Mouse (Mus musculus): ENCODE measurements around the gene Ntmt1.

The Ntmt1 gene

DNA sequence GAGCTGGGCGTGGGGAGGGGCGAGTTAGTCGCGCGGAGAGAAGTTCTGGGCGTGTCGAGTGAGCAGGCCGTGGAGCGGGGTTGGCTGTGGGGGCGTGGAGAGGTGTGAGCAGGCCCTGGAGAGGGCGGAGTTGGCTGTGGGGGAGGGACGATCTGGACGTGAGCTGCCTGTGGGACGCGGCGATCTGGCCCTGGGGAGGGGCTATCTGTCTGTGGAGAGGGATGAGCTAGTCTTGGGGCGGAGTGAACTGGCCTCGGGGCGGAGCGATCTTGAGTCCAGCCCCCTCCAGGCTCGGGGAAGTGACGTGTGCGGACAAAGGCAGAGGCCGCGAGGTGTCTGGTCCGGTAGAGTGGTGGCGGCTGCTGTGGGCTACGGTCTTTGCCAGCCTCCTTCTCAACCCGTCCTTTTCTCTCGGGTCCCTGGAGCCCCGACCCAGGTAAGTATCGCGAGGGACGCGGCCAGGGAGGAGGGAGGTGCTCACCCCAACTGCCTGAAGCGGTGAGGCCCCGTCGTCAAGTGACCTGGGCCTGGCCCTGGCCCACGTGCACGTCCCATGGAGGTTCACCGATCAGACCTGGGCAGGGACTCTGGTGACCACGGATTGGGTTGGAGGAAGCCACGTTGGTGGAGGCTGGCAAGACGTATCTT lies at the start of gene Ntmt1:
Gene Ntmt1 (plus strand): TSS at position 179 of the 648 bp plus-strand sequence.
- peak; percentile 96 to 98 for DNase-seq

DNA sequence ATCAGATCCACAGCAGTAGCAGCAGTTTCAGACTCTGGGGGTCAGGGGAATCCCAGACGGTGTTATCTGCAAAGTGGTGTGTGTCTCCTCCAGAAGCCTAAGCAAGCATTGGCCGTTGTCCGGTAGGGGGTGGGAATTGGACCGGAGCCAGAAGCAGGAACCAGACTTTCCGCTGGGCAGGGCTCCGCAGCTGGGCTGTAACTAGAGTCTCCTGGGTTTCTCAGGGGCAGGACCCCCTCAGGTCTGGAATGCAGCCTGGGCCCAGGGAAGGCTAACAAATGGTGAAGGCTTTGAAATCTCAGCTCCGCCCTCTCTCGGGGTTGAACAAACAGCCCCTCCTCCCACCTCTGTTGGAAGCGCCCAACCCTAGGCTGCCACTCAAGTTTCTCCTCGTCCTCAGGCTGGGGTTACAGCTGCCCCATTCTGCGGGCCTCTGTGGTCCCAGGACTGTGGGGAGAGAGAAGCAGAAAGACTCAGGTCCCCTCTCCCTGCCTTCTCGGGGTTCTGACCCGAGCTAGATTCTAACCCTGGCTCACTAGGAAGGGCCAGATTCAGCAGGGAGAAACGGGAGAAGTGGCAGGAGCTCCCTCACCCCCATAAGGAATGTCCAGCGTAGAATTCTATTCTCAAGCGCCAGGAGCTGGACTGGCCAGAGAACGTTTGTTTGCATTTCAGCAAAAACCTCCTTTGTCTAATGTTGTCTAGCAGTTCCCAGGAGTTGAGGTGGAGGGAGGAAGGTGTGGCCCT lies 49.1 kb upstream of the Ntmt1 start:
- peak; percentile 53 to 79 for DNase-seq

DNA sequence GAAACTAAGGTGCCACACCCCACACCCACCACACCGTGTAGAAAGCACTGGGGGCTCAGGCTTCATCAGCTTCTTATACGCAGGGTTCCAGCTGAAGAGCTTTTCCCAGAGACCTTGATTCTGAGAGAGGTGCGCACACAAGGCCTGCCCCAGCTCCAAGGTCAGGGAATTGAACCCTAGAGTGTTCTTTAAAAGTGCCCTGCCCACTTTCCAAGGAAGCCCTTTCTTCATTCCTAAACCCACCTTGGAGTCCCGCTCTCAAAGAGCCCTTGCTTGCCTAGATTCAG lies 48.6 kb upstream of the Ntmt1 start:
- DNase-seq = no peak

GRCm38 (mm10) chr2:30759442-30759841 lies 48.2 kb upstream of the Ntmt1 start:
- DNase-seq = no peak

GRCm38 (mm10) chr2:30759858-30760547 lies 47.6 kb upstream of the Ntmt1 start:
- no peak for DNase-seq

GRCm38 (mm10) chr2:30760706-30761105 lies 46.9 kb upstream of the Ntmt1 start:
- DNase-seq = no peak

GRCm38 (mm10) chr2:30766446-30766845 lies 41.2 kb upstream of the Ntmt1 start:
- DNase-seq = no peak

- peak in 1 of 2 experiments; percentile 46 for DNase-seq
These were observed 39.9 kb upstream of the Ntmt1 start for GRCm38 (mm10) chr2:30767626-30768240.

DNA sequence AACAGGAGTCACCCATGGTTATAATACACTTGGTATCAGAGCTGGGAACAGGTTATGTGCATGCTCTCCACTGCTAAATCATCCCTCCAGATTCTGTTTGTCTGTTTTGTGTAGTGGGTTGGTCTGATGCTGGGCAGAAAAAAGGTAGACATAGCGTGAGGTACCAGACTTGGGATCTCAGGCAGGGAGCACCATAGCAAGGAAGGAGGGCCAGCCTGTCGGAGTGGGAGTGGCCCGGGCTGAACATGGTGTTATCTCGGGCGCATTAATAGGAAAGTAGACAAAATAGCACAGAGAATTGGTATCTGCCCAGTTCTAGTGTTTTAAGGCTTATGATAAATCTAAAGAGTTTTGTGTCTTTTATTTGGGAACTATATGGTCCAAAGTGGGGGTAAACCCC lies 39.1 kb upstream of the Ntmt1 start:
- DNase-seq = no peak

DNA sequence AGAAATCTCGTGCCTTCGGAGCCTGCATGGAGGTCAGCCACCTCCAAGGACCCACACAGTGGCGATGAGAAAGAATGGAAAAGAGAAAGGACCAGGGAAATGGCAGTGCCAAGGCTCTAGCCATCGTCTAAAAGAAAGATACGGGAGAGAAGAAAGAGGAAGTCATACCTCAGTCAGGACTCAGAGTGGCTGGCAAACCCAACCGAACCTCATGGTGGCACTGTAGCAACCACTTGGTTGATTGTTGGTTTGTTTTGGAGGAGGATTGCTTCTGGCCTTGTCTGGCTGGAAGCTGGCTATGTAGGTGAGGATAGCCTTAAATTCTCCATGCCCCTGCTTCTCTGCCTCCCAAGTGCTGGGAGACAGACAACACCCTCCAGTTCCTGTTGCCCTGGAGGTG lies 38.4 kb upstream of the Ntmt1 start:
- peak in 1 of 2 experiments; percentile 40 for DNase-seq

GRCm38 (mm10) chr2:30771368-30771805 lies 36.2 kb upstream of the Ntmt1 start:
- peak; percentile 41 to 43 for DNase-seq

DNA sequence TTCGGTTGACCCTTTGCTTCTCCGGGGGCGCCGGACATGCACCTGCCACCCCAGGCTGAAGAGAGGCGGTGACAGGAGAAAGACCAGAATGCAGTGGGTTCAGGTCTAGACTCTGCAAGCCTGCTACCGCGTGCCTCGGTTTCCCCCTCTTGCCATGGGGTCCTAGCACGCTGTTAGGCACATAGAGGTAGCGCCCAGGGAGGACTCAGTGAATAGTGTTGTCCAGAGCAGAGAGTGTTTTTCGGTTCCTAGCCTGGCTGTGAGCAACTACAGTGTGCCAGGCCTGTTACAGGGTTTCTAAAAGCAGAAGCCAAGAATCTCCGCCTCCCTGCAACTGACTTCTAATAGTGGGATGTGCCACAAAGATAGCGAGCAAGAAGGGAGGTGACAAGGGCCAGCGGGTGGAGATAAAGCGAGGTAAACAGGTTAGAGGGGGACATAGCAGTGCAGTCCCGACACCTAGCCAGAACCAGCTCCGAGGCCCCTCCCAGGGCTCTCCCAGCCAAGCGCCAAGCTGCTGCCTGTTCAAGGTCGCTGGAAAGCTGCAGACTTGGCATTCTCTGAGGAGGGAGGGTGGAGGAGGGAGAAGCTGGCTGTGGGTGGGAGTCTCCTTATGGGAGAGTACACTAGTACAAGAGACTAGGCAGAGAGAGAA lies 35.7 kb upstream of the Ntmt1 start:
- DNase-seq = peak; percentile 73 to 78

GRCm38 (mm10) chr2:30772581-30773312 lies 34.9 kb upstream of the Ntmt1 start:
- DNase-seq = no peak

- DNase-seq = no peak
These were observed 34.2 kb upstream of the Ntmt1 start for GRCm38 (mm10) chr2:30773313-30774005.

GRCm38 (mm10) chr2:30775955-30776354 lies 31.7 kb upstream of the Ntmt1 start:
- no peak for DNase-seq

GRCm38 (mm10) chr2:30777266-30777665 lies 30.4 kb upstream of the Ntmt1 start:
- no peak for DNase-seq

DNA sequence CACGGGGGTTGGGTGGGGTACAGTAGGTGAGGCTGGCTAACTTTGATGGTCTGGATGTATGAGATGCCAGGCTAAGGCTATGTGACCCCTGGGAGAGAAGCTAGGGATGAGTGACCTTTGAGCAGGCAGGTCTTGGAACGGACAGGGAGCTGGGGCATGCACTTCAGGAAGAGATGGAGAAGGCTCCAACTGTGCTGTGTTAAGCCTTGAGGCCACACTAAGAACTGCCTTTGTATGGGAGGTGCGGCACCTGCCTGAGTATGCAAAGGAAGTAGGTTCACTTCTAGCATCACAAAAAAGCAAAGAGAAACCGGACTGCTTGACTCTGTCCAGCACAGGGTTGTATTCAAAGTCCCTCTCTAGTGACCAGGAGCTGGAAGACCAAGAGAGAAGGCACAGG lies 29.4 kb upstream of the Ntmt1 start:
- no peak for DNase-seq

GRCm38 (mm10) chr2:30779241-30779640 lies 28.4 kb upstream of the Ntmt1 start:
- no peak for DNase-seq

DNA sequence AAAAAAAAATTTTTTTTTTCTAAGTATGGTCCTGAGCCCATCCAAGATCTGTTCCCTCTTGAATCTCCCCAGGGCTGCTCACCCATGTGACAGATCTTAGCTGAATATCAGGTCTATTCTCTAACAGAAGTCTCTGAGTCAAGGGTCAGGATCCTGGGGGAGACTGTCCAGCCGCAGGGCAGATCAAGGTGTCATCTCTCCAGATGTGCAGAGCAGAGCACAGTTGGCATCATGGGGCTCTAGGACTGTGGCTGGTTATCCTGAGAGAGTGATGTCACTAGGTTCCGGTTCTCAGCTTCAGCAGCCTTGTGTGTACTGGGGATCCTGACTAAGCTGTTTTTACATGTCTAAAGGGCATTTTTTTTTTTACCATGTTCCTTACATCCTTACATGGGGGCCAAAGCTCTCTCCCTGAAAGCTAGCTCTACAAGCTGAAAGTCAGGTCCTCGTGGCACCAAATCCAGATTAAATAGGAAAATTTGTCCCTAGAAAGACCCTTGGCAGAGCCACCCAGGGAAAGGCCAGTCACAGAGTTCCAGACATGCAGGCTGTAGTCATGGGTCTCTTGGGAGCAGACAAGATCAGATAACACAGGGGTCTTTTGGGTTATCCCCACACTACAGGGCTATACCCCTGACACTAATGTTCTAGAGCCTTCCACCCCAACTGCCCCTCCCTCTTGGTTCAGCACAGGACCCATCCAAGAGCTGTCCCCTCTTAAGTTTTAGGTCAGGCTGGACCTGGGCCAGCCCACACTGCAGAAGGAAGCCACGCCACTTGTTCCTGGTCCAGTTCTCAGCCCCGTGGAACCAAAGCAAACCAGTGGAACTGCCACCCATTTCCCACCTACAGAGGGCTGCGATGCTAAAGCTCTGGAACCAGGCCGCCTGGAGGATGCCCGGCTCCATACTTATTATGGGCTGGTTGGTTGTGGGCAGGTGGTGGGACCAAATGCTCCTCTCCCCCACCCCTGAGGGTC lies 25.0 kb upstream of the Ntmt1 start:
- no peak for DNase-seq

DNA sequence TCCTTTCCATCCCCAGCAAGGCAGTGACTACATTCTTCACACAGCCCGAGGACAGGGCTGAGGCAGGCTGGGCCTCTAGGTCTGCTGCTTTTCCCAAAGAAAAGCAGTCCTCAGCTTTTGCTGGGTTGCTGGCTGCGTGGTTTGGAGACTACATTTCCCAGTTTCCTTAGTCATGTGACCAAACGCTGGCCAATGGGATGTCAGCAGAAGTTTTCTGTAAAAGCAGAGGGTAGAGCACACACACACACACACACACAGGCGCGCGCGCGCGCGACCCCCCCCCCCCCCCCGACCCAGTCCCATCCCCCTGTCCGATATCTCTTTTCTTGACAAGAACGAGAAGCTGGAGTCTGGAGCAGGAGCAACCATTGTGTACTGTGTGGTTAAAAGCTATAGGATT lies 24.3 kb upstream of the Ntmt1 start:
- DNase-seq = peak; percentile 71 to 79

Data from cerebellum, postnatal 14 days (tissue).